ENCODE assay signal across 9 mouse cellular contexts in genomic region chr8:127268239-127269024, GRCm38 (mm10).
DNase-seq lines count a peak whose midpoint lies in the region; ATAC-seq and TF ChIP-seq lines count a peak whose summit lies in the region.
"Had no signal": no experiment of that assay in that cellular context is flagged by ENCODE, and none has a peak within 500 bp of the region (broad histone marks: within the 10 kb centered on the region; RNA-seq: fewer than 3 reads in every experiment).

No protein-coding gene starts in this region.

- DNase-seq in NIH3T3 (ENCODE audit: low read depth) = peak; percentile 41
- peak; percentile 57 for DNase-seq in forebrain, postnatal 0 days
- DNase-seq in lung, postnatal 14 days = no peak
- DNase-seq in thymus, postnatal 14 days = no peak
- no peak for DNase-seq in cerebellum, adult 8-10 months

- H3K27me3 ChIP-seq in intestine, postnatal 0 days (replicated peaks; ENCODE audit: control insufficient read depth, insufficient read depth, low read length) = no peaks in the 10 kb centered on the region
- H3K27me3 ChIP-seq in intestine, embryonic 15.5 days (replicated peaks) = no peaks in the 10 kb centered on the region
- H3K27me3 ChIP-seq in forebrain, postnatal 0 days (ENCODE audit: insufficient read depth, low read length) = no peaks in the 10 kb centered on the region
- peaks cover 27% of the 10 kb centered on the region for H3K27me3 ChIP-seq in midbrain, embryonic 12.5 days
- H3K27me3 ChIP-seq: CH12.LX had no signal

- H3K4me3 ChIP-seq in intestine, postnatal 0 days (ENCODE audit: low read depth, low read length) = no peak overlapping the region
- H3K4me3 ChIP-seq in intestine, embryonic 15.5 days (replicated peaks) = no peak overlapping the region
- no peak overlapping the region for H3K4me3 ChIP-seq in forebrain, postnatal 0 days (ENCODE audit: low read depth, low read length)
- H3K4me3 ChIP-seq in midbrain, embryonic 12.5 days = no peak overlapping the region

- ATAC-seq in intestine, postnatal 0 days = no peak
- ATAC-seq in intestine, embryonic 15.5 days = no peak
- ATAC-seq in forebrain, postnatal 0 days = peak; percentile 77
- peak; percentile 83 for ATAC-seq in midbrain, embryonic 12.5 days (ENCODE audit: low FRiP score, low read depth)

- no peaks in the 10 kb centered on the region for H3K36me3 ChIP-seq in intestine, postnatal 0 days (ENCODE audit: control insufficient read depth, insufficient read depth)
- H3K36me3 ChIP-seq in intestine, embryonic 15.5 days = no peaks in the 10 kb centered on the region
- H3K36me3 ChIP-seq in forebrain, postnatal 0 days (ENCODE audit: insufficient read depth) = no peaks in the 10 kb centered on the region
- no peaks in the 10 kb centered on the region for H3K36me3 ChIP-seq in midbrain, embryonic 12.5 days

- no peak overlapping the region for H3K27ac ChIP-seq in intestine, postnatal 0 days (ENCODE audit: low read depth, low read length)
- no peak overlapping the region for H3K27ac ChIP-seq in intestine, embryonic 15.5 days
- no peak overlapping the region for H3K27ac ChIP-seq in forebrain, postnatal 0 days (ENCODE audit: low read depth, low read length)
- no peak overlapping the region for H3K27ac ChIP-seq in midbrain, embryonic 12.5 days (replicated peaks)

- no peaks in the 10 kb centered on the region for H3K9me3 ChIP-seq in intestine, postnatal 0 days (ENCODE audit: control insufficient read depth)
- H3K9me3 ChIP-seq in intestine, embryonic 15.5 days = no peaks in the 10 kb centered on the region
- H3K9me3 ChIP-seq in forebrain, postnatal 0 days (ENCODE audit: low read length) = no peaks in the 10 kb centered on the region
- no peaks in the 10 kb centered on the region for H3K9me3 ChIP-seq in midbrain, embryonic 12.5 days

- H3K4me2 ChIP-seq in intestine, postnatal 0 days (replicated peaks; ENCODE audit: low read depth) = no peak overlapping the region
- H3K4me2 ChIP-seq in intestine, embryonic 15.5 days (replicated peaks) = no peak overlapping the region
- H3K4me2 ChIP-seq in forebrain, postnatal 0 days (ENCODE audit: low read depth) = no peak overlapping the region
- no peak overlapping the region for H3K4me2 ChIP-seq in midbrain, embryonic 12.5 days (replicated peaks)

- TF ChIP-seq CTCF in intestine, postnatal 0 days (IDR thresholded peaks at IDR 0.05; ENCODE audit: low read depth) = peak; percentile 31
- 0 out of 2 replicates have a peak, but pooled peaks have one; percentile 26 for TF ChIP-seq CTCF in forebrain, postnatal 0 days (IDR thresholded peaks at IDR 0.05; ENCODE audit: low read depth)

- H3K9ac ChIP-seq in intestine, postnatal 0 days (ENCODE audit: low read depth, low read length) = no peak overlapping the region
- no peak overlapping the region for H3K9ac ChIP-seq in intestine, embryonic 15.5 days
- no peak overlapping the region for H3K9ac ChIP-seq in forebrain, postnatal 0 days
- no peak overlapping the region for H3K9ac ChIP-seq in midbrain, embryonic 12.5 days (replicated peaks)

- H3K4me1 ChIP-seq in intestine, postnatal 0 days (replicated peaks; ENCODE audit: control insufficient read depth, insufficient read depth, low read length) = no peaks in the 10 kb centered on the region
- no peaks in the 10 kb centered on the region for H3K4me1 ChIP-seq in intestine, embryonic 15.5 days (replicated peaks)
- H3K4me1 ChIP-seq in forebrain, postnatal 0 days (ENCODE audit: insufficient read depth) = peaks cover 5% of the 10 kb centered on the region; the same call in 1 of the 2 replicates
- H3K4me1 ChIP-seq in midbrain, embryonic 12.5 days = peaks cover 28% of the 10 kb centered on the region

- WGBS in intestine, postnatal 0 days = 74% methylated on average over 12 of the region's 12 CpGs
- 68% methylated on average over 12 of the region's 12 CpGs for WGBS in intestine, embryonic 15.5 days
- 32% methylated on average over 12 of the region's 12 CpGs for WGBS in forebrain, postnatal 0 days
- 18% methylated on average over 12 of the region's 12 CpGs for WGBS in midbrain, embryonic 12.5 days

Comparison
In these comparisons a context has a peak if more than half of its experiments do, and no peak if none do; other contexts are left out.
1. ATAC-seq: peak in forebrain, postnatal 0 days (single experiment) and midbrain, embryonic 12.5 days (single experiment); none in intestine, postnatal 0 days (single experiment) and intestine, embryonic 15.5 days (single experiment).
2. DNase-seq: peak in NIH3T3 (single experiment) and forebrain, postnatal 0 days (single experiment); none in lung, postnatal 14 days (single experiment), thymus, postnatal 14 days (single experiment) and cerebellum, adult 8-10 months (single experiment).